Comparison of ENCODE assay signal across 19 mouse cellular contexts in the genomic region with DNA sequence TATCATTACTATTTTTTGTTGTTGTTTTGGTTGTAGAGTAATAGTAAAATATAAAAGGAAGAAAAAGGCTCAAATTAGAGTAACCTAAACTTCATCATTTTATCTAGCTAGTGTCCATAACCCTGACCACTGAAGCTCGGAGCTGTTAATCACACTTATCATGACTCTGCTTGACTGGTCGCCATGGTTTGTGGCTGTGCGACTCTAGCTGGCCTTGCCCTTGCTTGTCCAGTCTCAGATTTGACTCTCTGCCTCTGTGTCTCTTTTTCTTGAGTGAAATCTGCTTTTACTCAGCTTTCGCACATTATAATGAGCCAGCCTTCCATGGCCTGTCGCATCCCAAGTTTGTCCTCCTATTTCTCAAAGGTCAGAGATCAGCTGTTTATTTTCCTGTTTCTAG.
"Had no signal": no experiment of that assay in that cellular context is flagged by ENCODE, and none has a peak within 500 bp of the region (broad histone marks: within the 10 kb centered on the region; RNA-seq: fewer than 3 reads in every experiment).

No protein-coding gene starts in this region.

- H3K27me3 ChIP-seq: midbrain, embryonic 12.5 days; neural tube, embryonic 13.5 days; neural tube, embryonic 15.5 days; stomach, embryonic 15.5 days had no signal

- DNase-seq: lung, adult 18-20 months; lung, embryonic 14.5 days; lung, postnatal 10 days; lung, postnatal 4 days; midbrain, embryonic 14.5 days; retina, postnatal 1 day; right cerebral cortex, adult 18-20 months; right cerebral cortex, postnatal 14 days; thymus, adult 2 months; thymus, postnatal 25 days; thymus, postnatal 4 days had no signal

- H3K9me3 ChIP-seq: midbrain, embryonic 10.5 days; midbrain, embryonic 12.5 days; neural tube, embryonic 13.5 days; neural tube, embryonic 15.5 days; stomach, embryonic 15.5 days had no signal

- H3K27ac ChIP-seq: midbrain, embryonic 10.5 days; midbrain, embryonic 12.5 days; neural tube, embryonic 13.5 days; neural tube, embryonic 15.5 days; stomach, embryonic 15.5 days; stomach, postnatal 0 days had no signal

- H3K9ac ChIP-seq: lung, embryonic 14.5 days; midbrain, embryonic 12.5 days; neural tube, embryonic 13.5 days; neural tube, embryonic 15.5 days; stomach, embryonic 15.5 days had no signal

- H3K4me2 ChIP-seq: lung, embryonic 14.5 days; midbrain, embryonic 12.5 days; neural tube, embryonic 13.5 days; neural tube, embryonic 15.5 days; stomach, embryonic 15.5 days had no signal

- H3K4me1 ChIP-seq: midbrain, embryonic 10.5 days; neural tube, embryonic 13.5 days; stomach, embryonic 15.5 days had no signal

- ATAC-seq: midbrain, embryonic 16.5 days had no signal

- H3K4me3 ChIP-seq: midbrain, embryonic 10.5 days; midbrain, embryonic 12.5 days; myocyte; neural tube, embryonic 13.5 days; neural tube, embryonic 15.5 days; stomach, embryonic 15.5 days had no signal

- H3K36me3 ChIP-seq: neural tube, embryonic 15.5 days had no signal
